Mouse (Mus musculus): ENCODE measurements at regions not wholly inside any gene's neighbourhood (a gene's known extent, or its start where the extent isn't known, plus 50 kb on each side); places are given as distances from the start of the nearest gene placed in this dataset.
A peak's percentile ranks its signal among the peaks of the same experiment; 100 is the strongest.

DNA sequence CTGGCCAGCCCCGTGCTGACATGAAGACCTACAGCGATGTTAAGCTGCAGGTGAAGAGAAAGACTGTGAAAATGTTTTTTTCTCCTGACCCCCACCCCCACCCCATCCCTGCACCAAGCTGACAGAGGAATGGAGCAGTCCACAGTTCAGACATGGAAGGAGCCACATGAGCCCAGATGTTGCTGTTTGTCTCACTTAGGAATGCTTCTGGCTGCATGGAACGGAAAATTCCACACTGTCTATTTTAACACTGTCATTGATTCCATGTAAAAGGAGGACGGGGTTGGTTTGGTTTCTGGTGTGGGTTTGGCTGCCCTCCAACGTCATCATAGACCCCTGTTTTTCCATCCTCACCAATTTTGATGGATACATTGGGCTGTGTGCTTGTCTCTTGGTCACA lies 179.3 kb downstream of the Gpat3 start:
- ATAC-seq (ENCODE audit: low read depth), result no peak
- H3K27ac ChIP-seq (ENCODE audit: low read length), result no peak overlapping the region
- WGBS, result 62% methylated on average over 5 of the region's 5 CpGs

DNA sequence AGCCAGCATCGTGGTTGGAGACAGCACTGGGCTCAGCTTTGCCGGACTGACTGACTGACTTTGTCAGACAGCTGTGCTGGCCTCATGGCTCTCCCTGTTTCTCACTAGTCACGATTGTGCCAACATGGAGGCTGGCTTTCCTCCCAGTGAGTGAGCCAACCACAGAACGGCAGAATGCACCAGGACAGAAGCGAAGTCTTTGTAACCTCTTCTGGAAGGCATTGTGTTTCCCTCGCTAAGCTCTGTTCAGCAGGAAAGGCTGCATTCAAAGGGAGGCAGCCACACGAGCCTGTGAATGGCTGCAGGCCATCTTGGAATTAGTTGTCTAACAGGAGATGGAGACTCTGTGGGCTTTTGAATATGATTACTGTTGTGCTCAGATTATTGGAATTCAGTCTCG lies 178.3 kb downstream of the Gpat3 start:
- Histone ChIP-seq H3K4me1 (replicated peaks; ENCODE audit: control insufficient read depth, insufficient read depth, low read length) (no peaks in the 10 kb centered on the region), H3K4me3 (ENCODE audit: low read length) (no peak overlapping the region), H3K36me3 (ENCODE audit: control insufficient read depth, insufficient read depth, low read length) (no peaks in the 10 kb centered on the region), H3K9me3 (ENCODE audit: control insufficient read depth, low read length) (no peaks in the 10 kb centered on the region), H3K27ac (ENCODE audit: low read length) (no peak overlapping the region), H3K4me2 (ENCODE audit: low read depth, low read length) (no peak overlapping the region), H3K9ac (ENCODE audit: low read length) (no peak overlapping the region), H3K27me3 (ENCODE audit: control insufficient read depth, insufficient read depth, low read depth, low read length) (no peaks in the 10 kb centered on the region)
- WGBS, result 73% methylated on average over 8 of the region's 8 CpGs
- ATAC-seq (ENCODE audit: low read depth), result no peak

More for the DNA sequence above, 179.3 kb downstream of the Gpat3 start:
- Histone ChIP-seq H3K4me1 (replicated peaks; ENCODE audit: control insufficient read depth, insufficient read depth, low read length) (no peaks in the 10 kb centered on the region), H3K36me3 (ENCODE audit: control insufficient read depth, insufficient read depth, low read length) (no peaks in the 10 kb centered on the region), H3K9me3 (ENCODE audit: control insufficient read depth, low read length) (no peaks in the 10 kb centered on the region), H3K4me3 (ENCODE audit: low read length) (no peak overlapping the region), H3K4me2 (ENCODE audit: low read depth, low read length) (no peak overlapping the region), H3K27me3 (ENCODE audit: control insufficient read depth, insufficient read depth, low read depth, low read length) (no peaks in the 10 kb centered on the region), H3K9ac (ENCODE audit: low read length) (no peak overlapping the region)

DNA sequence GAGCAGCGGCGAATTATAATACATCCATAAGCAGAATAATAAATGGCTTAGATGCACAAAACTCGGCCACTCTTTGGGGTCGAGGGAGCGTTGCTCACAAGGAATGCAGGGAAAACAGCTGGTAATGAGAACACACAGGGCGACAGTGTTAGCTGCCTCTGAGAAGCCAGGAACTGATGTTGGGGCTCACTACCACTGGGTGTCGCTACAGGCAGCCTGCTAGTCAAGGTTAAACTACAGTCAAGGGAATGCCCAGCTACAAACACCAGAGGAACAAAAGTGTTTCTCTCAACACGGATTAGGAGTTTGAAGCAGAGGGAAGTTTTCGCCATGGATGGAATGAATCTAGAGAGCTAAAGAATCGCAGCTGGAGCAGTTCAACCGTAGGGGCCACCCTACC lies 175.3 kb downstream of the Gpat3 start:
- Histone ChIP-seq H3K9me3 (ENCODE audit: control insufficient read depth, low read length) (no peaks in the 10 kb centered on the region), H3K36me3 (ENCODE audit: control insufficient read depth, insufficient read depth, low read length) (no peaks in the 10 kb centered on the region), H3K4me2 (ENCODE audit: low read depth, low read length) (no peak overlapping the region), H3K9ac (ENCODE audit: low read length) (no peak overlapping the region), H3K4me3 (ENCODE audit: low read length) (no peak overlapping the region), H3K4me1 (replicated peaks; ENCODE audit: control insufficient read depth, insufficient read depth, low read length) (no peaks in the 10 kb centered on the region), H3K27ac (ENCODE audit: low read length) (no peak overlapping the region), H3K27me3 (ENCODE audit: control insufficient read depth, insufficient read depth, low read depth, low read length) (no peaks in the 10 kb centered on the region)
- peak; percentile 49; the same call in 1 of the 2 replicates for ATAC-seq (ENCODE audit: low read depth)
- WGBS, result 7% methylated on average over 11 of the region's 11 CpGs

DNA sequence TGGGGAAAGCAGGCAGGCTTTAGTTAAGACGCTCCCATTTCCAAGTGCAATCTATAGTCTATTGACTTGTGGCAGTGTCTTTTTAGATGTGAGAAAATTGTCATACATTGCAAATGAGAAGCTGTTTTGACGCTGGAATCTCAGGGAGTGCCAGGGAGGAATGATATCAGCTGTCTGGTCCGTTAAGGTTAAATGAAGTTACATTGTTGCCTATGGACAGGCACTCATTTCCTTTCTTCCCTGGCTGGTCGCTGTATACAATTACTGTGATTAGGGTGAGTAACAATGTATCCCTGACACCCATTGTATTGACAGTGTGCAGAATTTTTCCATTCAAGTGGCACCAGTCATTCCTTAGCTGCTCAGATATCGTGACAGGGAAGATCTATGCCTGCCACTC lies 168.3 kb downstream of the Gpat3 start:
- ATAC-seq (ENCODE audit: low read depth), result no peak
- no peaks in the 10 kb centered on the region for H3K9me3 ChIP-seq (ENCODE audit: control insufficient read depth, low read length)
- 60% methylated on average over 5 of the region's 5 CpGs for WGBS

DNA sequence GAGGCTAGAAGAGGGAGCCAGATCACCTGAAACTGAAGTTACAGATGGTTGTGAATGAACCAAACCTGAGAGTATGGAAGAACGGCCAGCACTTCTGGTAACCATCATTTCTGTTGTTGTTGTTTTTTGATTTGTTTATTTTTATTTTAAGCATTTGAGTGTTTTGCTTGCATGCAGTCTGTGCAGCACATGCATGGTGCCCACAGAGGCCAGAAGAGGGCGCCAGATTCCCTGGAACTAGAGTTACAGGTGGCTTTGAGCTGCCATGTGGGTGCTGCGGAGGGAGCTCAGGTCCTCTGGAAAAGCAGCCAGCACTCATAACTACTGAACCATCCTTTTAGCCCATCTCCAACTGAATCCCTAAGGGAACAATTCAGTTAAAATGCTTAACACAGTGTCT lies 159.7 kb downstream of the Gpat3 start:
- Histone ChIP-seq H3K4me2 (ENCODE audit: low read depth, low read length) (no peak overlapping the region), H3K27me3 (ENCODE audit: control insufficient read depth, insufficient read depth, low read depth, low read length) (no peaks in the 10 kb centered on the region), H3K36me3 (ENCODE audit: control insufficient read depth, insufficient read depth, low read length) (no peaks in the 10 kb centered on the region), H3K9me3 (ENCODE audit: control insufficient read depth, low read length) (no peaks in the 10 kb centered on the region), H3K4me3 (ENCODE audit: low read length) (no peak overlapping the region), H3K9ac (ENCODE audit: low read length) (no peak overlapping the region), H3K27ac (ENCODE audit: low read length) (no peak overlapping the region), H3K4me1 (replicated peaks; ENCODE audit: control insufficient read depth, insufficient read depth, low read length) (no peaks in the 10 kb centered on the region)
- no peak for ATAC-seq (ENCODE audit: low read depth)
- 71% methylated on average over 3 of the region's 3 CpGs for WGBS

More for the DNA sequence above, 168.3 kb downstream of the Gpat3 start:
- H3K27ac ChIP-seq (ENCODE audit: low read length), result no peak overlapping the region
- H3K9ac ChIP-seq (ENCODE audit: low read length), result no peak overlapping the region
- H3K27me3 ChIP-seq (ENCODE audit: control insufficient read depth, insufficient read depth, low read depth, low read length), result no peaks in the 10 kb centered on the region
- H3K4me1 ChIP-seq (replicated peaks; ENCODE audit: control insufficient read depth, insufficient read depth, low read length), result no peaks in the 10 kb centered on the region
- H3K4me3 ChIP-seq (ENCODE audit: low read length), result no peak overlapping the region
- H3K4me2 ChIP-seq (ENCODE audit: low read depth, low read length), result no peak overlapping the region
- no peaks in the 10 kb centered on the region for H3K36me3 ChIP-seq (ENCODE audit: control insufficient read depth, insufficient read depth, low read length)

DNA sequence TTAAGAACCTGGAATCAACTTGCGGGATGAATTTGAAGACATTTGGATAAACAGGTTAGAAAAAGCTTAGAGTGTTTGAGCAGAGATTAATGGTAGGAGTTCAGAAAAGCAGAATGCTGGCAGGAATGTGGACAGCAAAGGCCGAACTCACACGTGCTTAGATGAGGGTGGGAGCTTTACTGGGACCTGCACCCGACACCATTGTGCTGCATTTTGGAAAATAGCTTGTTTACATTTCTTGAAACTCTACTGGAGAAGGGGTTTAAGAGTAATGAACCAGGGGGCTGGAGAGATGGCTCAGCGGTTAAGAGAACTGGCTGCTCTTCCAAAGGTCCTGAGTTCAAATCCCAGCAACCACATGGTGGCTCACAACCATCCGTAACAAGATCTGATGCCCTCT lies 154.9 kb downstream of the Gpat3 start:
- H3K4me3 ChIP-seq (ENCODE audit: low read length), result no peak overlapping the region
- H3K4me1 ChIP-seq (replicated peaks; ENCODE audit: control insufficient read depth, insufficient read depth, low read length), result no peaks in the 10 kb centered on the region
- no peaks in the 10 kb centered on the region for H3K27me3 ChIP-seq (ENCODE audit: control insufficient read depth, insufficient read depth, low read depth, low read length)
- no peak overlapping the region for H3K9ac ChIP-seq (ENCODE audit: low read length)
- no peaks in the 10 kb centered on the region for H3K36me3 ChIP-seq (ENCODE audit: control insufficient read depth, insufficient read depth, low read length)
- no peak for ATAC-seq (ENCODE audit: low read depth)
- no peaks in the 10 kb centered on the region for H3K9me3 ChIP-seq (ENCODE audit: control insufficient read depth, low read length)
- 76% methylated on average over 6 of the region's 6 CpGs for WGBS
- no peak overlapping the region for H3K27ac ChIP-seq (ENCODE audit: low read length)
- no peak overlapping the region for H3K4me2 ChIP-seq (ENCODE audit: low read depth, low read length)

DNA sequence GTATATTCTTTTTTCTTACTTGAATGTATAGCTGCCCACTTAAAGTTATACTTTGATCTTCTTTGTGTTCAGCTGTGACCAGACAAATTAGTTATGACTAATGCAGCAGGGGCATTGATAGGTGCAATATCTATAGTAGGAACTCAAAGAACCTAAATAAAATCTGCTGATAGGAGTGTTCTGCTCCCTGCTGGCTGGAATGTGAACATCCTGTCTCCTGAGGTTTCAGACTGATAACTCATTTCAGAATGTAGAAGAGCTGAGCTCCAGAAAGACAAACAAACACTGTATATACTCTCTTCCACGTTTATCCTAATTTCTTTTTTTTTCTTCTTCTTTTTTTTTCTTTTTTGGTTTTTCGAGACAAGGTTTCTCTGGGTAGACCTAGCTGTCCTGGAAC lies 146.9 kb downstream of the Gpat3 start:
- Histone ChIP-seq H3K4me1 (replicated peaks; ENCODE audit: control insufficient read depth, insufficient read depth, low read length) (no peaks in the 10 kb centered on the region), H3K27ac (ENCODE audit: low read length) (no peak overlapping the region), H3K4me2 (ENCODE audit: low read depth, low read length) (no peak overlapping the region), H3K9ac (ENCODE audit: low read length) (no peak overlapping the region), H3K9me3 (ENCODE audit: control insufficient read depth, low read length) (no peaks in the 10 kb centered on the region), H3K4me3 (ENCODE audit: low read length) (no peak overlapping the region), H3K27me3 (ENCODE audit: control insufficient read depth, insufficient read depth, low read depth, low read length) (no peaks in the 10 kb centered on the region), H3K36me3 (ENCODE audit: control insufficient read depth, insufficient read depth, low read length) (no peaks in the 10 kb centered on the region)
- ATAC-seq (ENCODE audit: low read depth), result no peak
- WGBS, result 56% methylated on average over 2 of the region's 2 CpGs

DNA sequence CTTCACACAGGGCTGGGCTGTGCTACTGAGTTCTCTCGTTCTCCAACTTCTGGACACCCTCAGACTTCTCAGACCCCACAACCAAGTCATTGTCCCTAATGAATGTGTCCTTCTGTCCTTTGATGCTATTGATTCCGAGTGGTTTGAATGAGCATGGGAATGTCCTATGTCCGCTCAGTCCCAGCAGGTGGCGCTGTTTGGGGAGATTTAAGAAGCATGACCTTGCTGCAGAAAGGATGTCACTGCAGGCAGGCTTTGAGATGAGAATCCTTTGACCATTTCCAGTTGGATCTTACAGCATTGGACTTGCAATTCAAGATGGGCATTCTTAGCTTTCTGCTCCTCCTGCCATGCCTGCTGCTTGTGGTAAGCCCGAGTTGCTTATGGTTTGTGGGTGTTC lies 146.1 kb downstream of the Gpat3 start:
- H3K27me3 ChIP-seq (ENCODE audit: control insufficient read depth, insufficient read depth, low read depth, low read length), result no peaks in the 10 kb centered on the region
- no peak for ATAC-seq (ENCODE audit: low read depth)
- H3K36me3 ChIP-seq (ENCODE audit: control insufficient read depth, insufficient read depth, low read length), result no peaks in the 10 kb centered on the region
- 24% methylated on average over 5 of the region's 5 CpGs for WGBS
- H3K27ac ChIP-seq (ENCODE audit: low read length), result no peak overlapping the region
- H3K4me2 ChIP-seq (ENCODE audit: low read depth, low read length), result no peak overlapping the region
- H3K4me1 ChIP-seq (replicated peaks; ENCODE audit: control insufficient read depth, insufficient read depth, low read length), result no peaks in the 10 kb centered on the region
- no peak overlapping the region for H3K4me3 ChIP-seq (ENCODE audit: low read length)
- H3K9me3 ChIP-seq (ENCODE audit: control insufficient read depth, low read length), result no peaks in the 10 kb centered on the region
- no peak overlapping the region for H3K9ac ChIP-seq (ENCODE audit: low read length)

DNA sequence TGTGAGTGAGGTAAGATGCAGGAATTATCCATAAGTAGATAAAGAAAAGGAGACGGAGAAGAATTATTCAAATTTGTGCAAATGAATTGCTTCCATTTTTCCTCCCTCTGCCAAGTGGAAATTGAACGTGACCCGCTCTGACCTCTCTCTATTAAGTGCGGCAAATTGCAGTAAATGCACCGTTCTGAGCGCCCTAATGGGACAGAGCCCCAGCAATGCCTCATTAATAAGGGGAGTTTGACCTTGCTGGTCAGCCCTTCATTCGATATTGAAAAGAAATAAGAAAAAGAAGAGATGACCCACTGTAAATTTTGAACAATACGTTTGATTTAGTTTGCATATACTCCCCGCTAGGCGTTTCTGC lies 137.0 kb downstream of the Gpat3 start:
- Histone ChIP-seq H3K9ac (ENCODE audit: low read length) (no peak overlapping the region), H3K9me3 (ENCODE audit: control insufficient read depth, low read length) (no peaks in the 10 kb centered on the region), H3K27ac (ENCODE audit: low read length) (no peak overlapping the region), H3K4me3 (ENCODE audit: low read length) (no peak overlapping the region), H3K36me3 (ENCODE audit: control insufficient read depth, insufficient read depth, low read length) (no peaks in the 10 kb centered on the region), H3K4me1 (replicated peaks; ENCODE audit: control insufficient read depth, insufficient read depth, low read length) (no peaks in the 10 kb centered on the region), H3K27me3 (ENCODE audit: control insufficient read depth, insufficient read depth, low read depth, low read length) (no peaks in the 10 kb centered on the region), H3K4me2 (ENCODE audit: low read depth, low read length) (no peak overlapping the region)
- no peak for ATAC-seq (ENCODE audit: low read depth)
- 81% methylated on average over 10 of the region's 10 CpGs for WGBS

DNA sequence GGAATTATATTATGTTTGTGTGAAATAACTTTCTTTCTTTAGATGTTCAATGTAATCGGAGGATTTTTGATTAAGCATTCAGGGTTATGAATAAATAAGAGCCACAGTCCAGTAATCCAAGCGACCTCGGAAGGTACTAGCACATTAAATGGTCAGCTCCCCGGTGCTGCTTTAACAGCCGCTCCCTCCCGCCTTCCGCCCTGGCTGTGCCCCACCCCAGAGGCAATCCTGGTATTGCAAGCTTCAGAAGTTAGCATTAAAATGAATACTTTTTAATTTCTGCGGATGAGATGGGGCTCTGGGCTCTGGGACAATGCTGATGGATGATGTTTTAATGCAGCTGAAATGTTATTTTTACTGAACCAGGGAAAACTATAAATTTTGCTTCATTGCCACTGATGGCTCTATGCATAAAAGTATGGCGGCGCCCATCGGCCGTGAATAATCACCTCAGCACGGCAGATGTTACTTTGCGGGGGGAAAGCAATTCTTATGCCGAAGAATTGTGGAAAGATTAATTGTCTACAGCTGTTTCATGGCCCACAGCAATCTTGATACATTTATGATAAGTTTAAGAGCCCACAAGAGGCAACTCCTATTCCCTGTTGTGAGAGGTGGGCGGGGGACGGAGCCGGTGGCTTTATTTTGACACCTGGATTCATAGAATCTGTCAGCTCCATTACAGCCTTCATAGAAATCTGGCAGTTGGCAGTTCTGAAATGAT lies 136.5 kb downstream of the Gpat3 start:
- no peak for ATAC-seq (ENCODE audit: low read depth)
- Histone ChIP-seq H3K27ac (ENCODE audit: low read length) (no peak overlapping the region), H3K9ac (ENCODE audit: low read length) (no peak overlapping the region), H3K36me3 (ENCODE audit: control insufficient read depth, insufficient read depth, low read length) (no peaks in the 10 kb centered on the region), H3K4me2 (ENCODE audit: low read depth, low read length) (no peak overlapping the region), H3K9me3 (ENCODE audit: control insufficient read depth, low read length) (no peaks in the 10 kb centered on the region), H3K4me3 (ENCODE audit: low read length) (no peak overlapping the region), H3K4me1 (replicated peaks; ENCODE audit: control insufficient read depth, insufficient read depth, low read length) (no peaks in the 10 kb centered on the region), H3K27me3 (ENCODE audit: control insufficient read depth, insufficient read depth, low read depth, low read length) (no peaks in the 10 kb centered on the region)
- 76% methylated on average over 18 of the region's 18 CpGs for WGBS
